Mouse (Mus musculus) adipocyte (in vitro differentiated cells): ENCODE measurements around the gene Sox12.
"Not testable (repeated sequence)": the region's sequence is repeated elsewhere in the genome, so short reads cannot be mapped to it uniquely, and the experiment has no call there.

Experiments
- DNase-seq: peaks from one replicate; pipeline ENCODE4 v3.0.0-alpha.2; 2016; ENCODE audit warnings: low spot score

Sox12 gene

GRCm38 (mm10) chr2:152399122-152399542, 1.3 kb upstream of the Sox12 start:
- no peak for DNase-seq

DNA sequence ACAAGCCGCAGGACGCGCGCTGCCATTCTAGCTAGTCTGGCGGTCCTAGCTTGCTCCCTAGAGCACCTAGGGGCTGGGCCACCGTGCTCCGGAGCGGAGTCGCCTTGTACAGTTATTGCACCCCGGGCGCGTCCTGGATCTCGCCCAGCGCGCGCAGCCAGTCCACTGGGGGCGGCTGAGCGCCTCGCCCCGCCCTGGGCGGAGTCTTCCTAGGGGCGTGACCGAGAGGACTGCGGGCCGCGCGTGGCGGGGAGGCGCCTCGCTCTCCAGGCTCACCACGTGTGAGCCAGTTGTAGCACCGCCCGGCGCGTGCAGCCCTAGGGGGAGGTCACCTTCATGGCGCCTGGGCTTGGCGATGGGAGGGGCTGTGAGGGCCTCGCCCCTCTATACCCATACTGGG, 828 bp upstream of the Sox12 start:
- peak; percentile 81 for DNase-seq

- peak; percentile 73 for DNase-seq
These were observed 766 bp downstream of the Sox12 start for GRCm38 (mm10) chr2:152397004-152397589.

GRCm38 (mm10) chr2:152396110-152397003, 1.5 kb downstream of the Sox12 start:
- DNase-seq, result peak; percentile 78

DNA sequence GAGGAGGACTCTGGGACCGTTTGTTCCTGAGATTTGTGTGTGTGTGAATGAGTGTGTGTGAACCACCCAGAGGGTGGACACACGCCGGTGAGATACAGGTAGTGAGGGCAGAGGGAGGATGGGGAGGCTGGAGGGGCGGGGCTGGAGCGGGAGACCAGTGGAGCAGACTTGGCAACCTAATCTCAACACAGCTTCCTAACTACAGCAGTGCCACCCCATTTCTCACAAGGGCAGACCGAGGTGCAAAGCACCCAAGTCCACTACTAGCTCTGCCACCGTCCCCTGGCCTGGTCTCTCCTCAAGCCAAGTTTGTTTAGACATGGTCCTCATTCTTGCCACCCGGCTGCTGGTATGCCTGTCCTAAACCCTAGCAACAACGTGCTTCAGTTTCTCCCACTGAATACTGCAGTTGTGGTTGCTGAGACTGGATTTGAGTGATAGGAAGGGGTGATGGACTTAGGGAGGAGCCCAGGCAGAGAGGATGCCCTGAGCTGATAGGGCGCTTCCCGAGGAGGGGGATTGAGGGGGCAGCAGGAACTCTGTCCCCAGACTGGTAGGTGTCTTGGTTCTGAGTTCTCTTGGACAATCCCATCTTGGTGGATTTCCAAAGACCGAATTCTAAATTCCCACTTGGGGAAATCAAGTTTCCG, 2.5 kb downstream of the Sox12 start:
- DNase-seq, result no peak

GRCm38 (mm10) chr2:152393225-152394017, 4.4 kb downstream of the Sox12 start:
- DNase-seq, result no peak

- peak; percentile 53 for DNase-seq
These were observed 5.1 kb downstream of the Sox12 start for GRCm38 (mm10) chr2:152392786-152393185.

- DNase-seq, result no peak
These were observed 13.7 kb downstream of the Sox12 start for GRCm38 (mm10) chr2:152384191-152384590.

GRCm38 (mm10) chr2:152376345-152376741, 21.5 kb downstream of the Sox12 start, which contains the start of gene Nrsn2:
TSS of gene Nrsn2 (minus strand) at chr2:152376638.
- DNase-seq, result no peak

GRCm38 (mm10) chr2:152375652-152376344, 22.1 kb downstream of the Sox12 start:
- no peak for DNase-seq

DNA sequence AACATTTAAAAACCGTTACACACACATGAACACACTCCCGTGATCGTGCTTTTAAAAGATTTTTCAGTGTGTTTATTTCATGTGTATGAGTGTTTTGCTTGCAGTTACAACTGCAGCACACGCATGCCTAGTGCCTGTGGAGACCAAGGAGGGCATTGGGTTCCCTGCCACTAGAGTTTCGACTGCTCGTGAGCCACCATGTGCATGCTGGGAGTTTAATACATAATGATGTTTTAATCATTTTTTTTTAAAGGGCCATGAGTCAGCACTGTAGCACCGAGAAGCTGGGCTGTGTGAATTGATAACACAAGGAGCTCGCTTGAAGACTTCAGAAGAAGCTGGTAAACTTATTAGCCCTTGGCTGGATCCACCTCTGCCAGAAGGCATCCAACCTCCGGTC, 24.3 kb downstream of the Sox12 start:
- no peak for DNase-seq

DNA sequence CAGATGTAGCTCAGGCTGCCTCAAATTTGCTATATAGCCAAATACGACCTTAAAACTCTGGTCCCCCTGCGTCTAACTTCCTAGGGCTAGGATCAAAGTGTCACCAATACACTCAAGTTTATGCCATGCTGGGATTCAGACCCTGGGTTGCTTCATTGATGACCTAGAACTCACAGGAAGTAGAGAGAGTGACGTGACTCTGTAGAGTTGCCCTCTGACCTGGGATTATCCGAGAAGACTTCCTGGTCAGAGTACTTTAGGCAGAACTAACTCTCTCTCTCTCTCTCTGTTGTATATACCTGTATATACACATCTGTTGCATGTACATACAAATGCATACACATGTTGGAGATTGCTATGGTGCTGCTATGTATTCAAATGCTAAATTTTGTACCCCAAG, 25.2 kb downstream of the Sox12 start:
- DNase-seq, result no peak

- no peak for DNase-seq
These were observed 25.8 kb downstream of the Sox12 start for GRCm38 (mm10) chr2:152372104-152372503.

GRCm38 (mm10) chr2:152368532-152369140, 29.2 kb downstream of the Sox12 start:
- peak; percentile 65 for DNase-seq

DNA sequence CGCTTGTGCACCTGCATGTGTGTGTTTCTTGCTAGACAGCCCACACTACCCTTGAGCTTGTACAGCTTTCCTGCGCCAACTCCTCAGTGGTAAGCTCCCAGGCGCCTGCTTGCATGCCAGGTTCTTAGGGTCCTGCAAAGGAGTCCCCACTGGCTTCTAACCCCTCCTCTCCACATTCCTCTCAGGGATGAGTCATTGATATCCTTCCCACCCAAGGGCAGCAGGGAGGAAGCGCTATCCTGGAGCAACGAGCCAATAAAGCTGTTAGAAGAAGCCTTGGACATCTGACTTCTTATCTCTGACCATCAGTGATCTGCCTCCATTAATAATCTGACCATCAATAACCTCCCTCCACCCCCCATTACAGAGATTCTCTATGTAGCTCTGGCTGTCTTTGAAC, 29.9 kb downstream of the Sox12 start:
- DNase-seq, result no peak

GRCm38 (mm10) chr2:152363245-152364147, 34.4 kb downstream of the Sox12 start:
- DNase-seq, result peak; percentile 83

GRCm38 (mm10) chr2:152361193-152361592, 36.7 kb downstream of the Sox12 start:
- DNase-seq, result no peak

GRCm38 (mm10) chr2:152360271-152360775, 37.5 kb downstream of the Sox12 start:
- DNase-seq, result peak; percentile 78

- DNase-seq, result peak; percentile 37
These were observed 38.2 kb downstream of the Sox12 start for GRCm38 (mm10) chr2:152359616-152360015.

DNA sequence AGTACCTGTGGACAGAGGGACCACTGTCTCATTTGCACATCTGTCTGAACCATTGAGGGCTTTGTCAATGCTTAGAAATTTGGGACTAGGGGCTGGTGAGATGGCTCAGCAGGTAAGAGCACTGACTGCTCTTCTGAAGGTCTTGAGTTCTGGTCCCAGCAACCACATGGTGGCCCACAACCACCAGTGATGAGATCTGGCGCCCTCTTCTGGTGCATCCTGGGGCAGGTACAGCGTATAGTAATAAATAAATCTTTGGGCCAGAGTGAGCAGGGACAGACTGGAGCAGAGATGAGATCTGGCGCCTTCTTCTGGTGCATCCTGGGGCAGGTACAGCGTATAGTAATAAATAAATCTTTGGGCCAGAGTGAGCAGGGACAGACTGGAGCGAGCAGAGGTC, 38.9 kb downstream of the Sox12 start:
- not testable (repeated sequence) for DNase-seq
